11 mouse cellular contexts compared by ENCODE assay signal in genomic region chr13:25738601-25739000, GRCm38 (mm10).
DNase-seq lines count a peak whose midpoint lies in the region; ATAC-seq and TF ChIP-seq lines count a peak whose summit lies in the region.
"Had no signal": no experiment of that assay in that cellular context is flagged by ENCODE, and none has a peak within 500 bp of the region (broad histone marks: within the 10 kb centered on the region; RNA-seq: fewer than 3 reads in every experiment).

No protein-coding gene starts in this region.

- 21% methylated on average over 2 of the region's 2 CpGs for WGBS in embryonic facial prominence, embryonic 13.5 days

- H3K4me2 ChIP-seq in embryonic facial prominence, embryonic 13.5 days = no peak overlapping the region
- H3K4me2 ChIP-seq: embryonic facial prominence, embryonic 15.5 days; liver, embryonic 12.5 days had no signal

- H3K4me1 ChIP-seq in embryonic facial prominence, embryonic 13.5 days = no peaks in the 10 kb centered on the region
- H3K4me1 ChIP-seq: embryonic facial prominence, embryonic 15.5 days; liver, embryonic 12.5 days had no signal

- no peak overlapping the region for H3K9ac ChIP-seq in embryonic facial prominence, embryonic 13.5 days
- H3K9ac ChIP-seq: embryonic facial prominence, embryonic 15.5 days; liver, embryonic 12.5 days had no signal

- no peaks in the 10 kb centered on the region for H3K36me3 ChIP-seq in embryonic facial prominence, embryonic 13.5 days
- H3K36me3 ChIP-seq: embryonic facial prominence, embryonic 15.5 days; liver, embryonic 12.5 days had no signal

- no peaks in the 10 kb centered on the region for H3K27me3 ChIP-seq in embryonic facial prominence, embryonic 13.5 days
- H3K27me3 ChIP-seq: embryonic facial prominence, embryonic 15.5 days; liver, embryonic 12.5 days had no signal

- ATAC-seq in embryonic facial prominence, embryonic 13.5 days (ENCODE audit: insufficient number of reproducible peaks, insufficient read depth, low FRiP score, low TSS enrichment, low read depth) = peak; percentile 64; the same call in 1 of the 2 replicates
- ATAC-seq: liver, embryonic 12.5 days had no signal

- H3K27ac ChIP-seq in embryonic facial prominence, embryonic 13.5 days = no peak overlapping the region
- H3K27ac ChIP-seq: embryonic facial prominence, embryonic 15.5 days; liver, embryonic 12.5 days had no signal

- H3K9me3 ChIP-seq in embryonic facial prominence, embryonic 13.5 days = no peaks in the 10 kb centered on the region
- H3K9me3 ChIP-seq: embryonic facial prominence, embryonic 15.5 days; liver, embryonic 12.5 days had no signal

- intact Hi-C loops in left cerebral cortex, postnatal 10 days (cut with DNase I) = no loop called here

- peak; percentile 18 to 23 for DNase-seq in left cerebral cortex, postnatal 10 days (ENCODE audit: extremely low spot score in 1 of 2, low spot score in 2 of 2)
- no peak for DNase-seq in left cerebral cortex, adult 18-20 months (ENCODE audit: low spot score in 2 of 2)
- DNase-seq in brain, embryonic 14.5 days (ENCODE audit: low read depth) = peak; percentile 81
- DNase-seq in hindlimb bud, embryonic 11.5 days (ENCODE audit: extremely low spot score, low read depth, low spot score) = peak; percentile 60
- DNase-seq in B cell, adult 2 months = no peak
- DNase-seq in frontal cortex, postnatal 36 days (ENCODE audit: low spot score in 2 of 2) = no peak
- DNase-seq: heart, postnatal 4 days; spleen, adult 18-20 months had no signal

- no peak for TF ChIP-seq POLR2A in brain, embryonic 14.5 days (IDR thresholded peaks at IDR 0.05; ENCODE audit: borderline replicate concordance, extremely low read depth, insufficient read depth, insufficient read length, poor library complexity, severe bottlenecking)

- H3K4me3 ChIP-seq in embryonic facial prominence, embryonic 13.5 days = no peak overlapping the region
- H3K4me3 ChIP-seq: embryonic facial prominence, embryonic 15.5 days; liver, embryonic 12.5 days had no signal

- no peak for TF ChIP-seq CTCF in brain, embryonic 14.5 days (IDR thresholded peaks at IDR 0.05; ENCODE audit: borderline replicate concordance, extremely low read depth, insufficient read depth, insufficient read length)

Comparison
In these comparisons a context has a peak if more than half of its experiments do, and no peak if none do; other contexts are left out.
1. DNase-seq: peak in left cerebral cortex, postnatal 10 days (2 of 2), brain, embryonic 14.5 days (single experiment) and hindlimb bud, embryonic 11.5 days (single experiment); none in left cerebral cortex, adult 18-20 months (0 of 2), B cell, adult 2 months (0 of 2) and frontal cortex, postnatal 36 days (0 of 2).